Mouse (Mus musculus) olfactory bulb, adult 2 months (tissue): ENCODE results near the gene Sar1b. TPM values are rescaled to one million over a fixed set of nuclear protein-coding genes. Genes with fewer than 3 reads are reported as not detected.

Experiments used
- H3K27ac ChIP-seq: fragments of 200-500 bp; 2 replicates; pipeline ENCODE4 v1.5.1; 2012; ENCODE audit warnings: low read depth, low read length; ENCODE audit not compliant: insufficient read depth
- H3K4me1 ChIP-seq: fragments of 200-500 bp; 2 replicates; pipeline ENCODE4 v1.6.1; 2012; ENCODE audit warnings: low read length; ENCODE audit not compliant: control insufficient read depth, insufficient read depth
- H3K4me3 ChIP-seq: fragments of 200-500 bp; 2 replicates; pipeline ENCODE4 v1.5.1; 2012; ENCODE audit warnings: mild to moderate bottlenecking, low read depth, low read length, moderate library complexity; ENCODE audit not compliant: insufficient read depth
- CTCF ChIP-seq: fragments of 200-500 bp; IDR thresholded peaks from 2 replicates; pipeline ENCODE4 v1.5.1; 2012; ENCODE audit warnings: low read depth, mild to moderate bottlenecking, low read length, moderate library complexity; ENCODE audit not compliant: insufficient read depth
- POLR2A ChIP-seq: fragments of 200-500 bp; IDR thresholded peaks from 2 replicates; pipeline ENCODE4 v1.6.1; 2012; ENCODE audit warnings: mild to moderate bottlenecking, low read depth, low read length, moderate library complexity; ENCODE audit not compliant: insufficient read depth
- WGBS: fragments of 180-500 bp; shearing (Covaris S2); methylation state at CpG from one replicate; pipeline ENCODE4 v1.1.7; 2018; 5-methylcytosine and 5-hydroxymethylcytosine counted together
- polyA plus RNA-seq: library from polyadenylated mRNA; stranded (reverse); fragments of >200 nt; gene quantifications from 2 replicates; pipeline ENCODE4 v1.2.4, GENCODE M21; 2012; ENCODE audit warnings: low replicate concordance; ENCODE audit not compliant: missing spikeins, insufficient read depth, insufficient read length

The Sar1b gene
- polyA plus RNA-seq, 1 experiment: not detected

DNA sequence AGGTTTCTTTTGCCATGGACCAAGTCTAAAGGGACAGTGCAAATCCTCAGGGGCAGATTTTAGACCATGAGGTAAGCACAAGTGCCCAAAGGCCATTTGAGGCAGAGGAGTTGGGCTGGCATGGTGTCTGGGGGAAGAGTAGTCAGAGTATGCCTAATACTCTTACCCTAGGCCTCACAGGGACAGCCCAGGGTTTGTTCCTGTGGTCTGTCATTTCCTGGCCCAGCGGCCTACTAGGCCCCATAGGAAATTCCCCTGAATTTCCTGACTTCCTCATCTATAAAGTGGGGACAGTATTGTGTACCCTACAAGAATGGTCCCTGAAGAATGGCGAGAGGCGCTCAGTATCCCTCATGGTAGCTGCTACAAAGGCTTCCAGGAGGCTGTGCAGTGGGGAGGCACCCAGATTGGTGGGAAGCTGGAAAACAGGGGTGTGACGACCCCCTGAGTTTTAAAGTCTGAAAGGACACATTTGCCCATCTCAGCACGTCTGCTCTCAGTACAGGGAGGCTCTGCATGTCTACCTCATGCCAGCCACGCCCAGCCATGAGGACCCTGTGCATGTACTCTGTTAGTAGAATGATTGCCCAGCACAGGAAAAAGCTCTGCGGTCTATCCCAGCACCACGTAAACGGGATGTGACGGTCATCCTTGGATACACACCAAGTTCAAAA is 70.0 kb downstream of the Sar1b start:
- TF ChIP-seq POLR2A (no peak), CTCF (no peak)
- 93% methylated on average over 10 of the region's 10 CpGs for WGBS
- peak overlapping the region; percentile 55 for H3K27ac ChIP-seq

DNA sequence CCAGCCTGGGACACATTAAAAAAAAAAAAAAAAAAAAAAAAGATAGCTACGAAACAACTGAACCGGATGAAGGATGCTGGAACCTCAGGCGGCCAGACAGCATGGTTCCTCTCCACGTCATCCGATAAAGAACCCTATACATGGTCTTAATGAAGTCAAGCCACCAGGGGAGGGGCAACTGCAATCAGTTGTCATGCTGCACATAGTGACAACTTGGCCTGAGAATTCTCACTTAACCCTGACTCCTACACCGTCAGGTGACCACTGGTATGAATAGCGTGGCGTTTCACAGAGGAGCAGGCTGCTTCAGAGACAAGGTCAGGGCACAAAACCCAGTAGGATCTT is 70.6 kb downstream of the Sar1b start:
- no peak overlapping the region for H3K27ac ChIP-seq
- no peak overlapping the region for H3K4me3 ChIP-seq
- H3K4me1 ChIP-seq: peaks cover 30% of the 10 kb centered on the region
- TF ChIP-seq CTCF (no peak), POLR2A (no peak)
- 95% methylated on average over 8 of the region's 8 CpGs for WGBS

More for the DNA sequence above, 70.0 kb downstream of the Sar1b start:
- Histone ChIP-seq H3K4me3 (no peak overlapping the region), H3K4me1 (peaks cover 30% of the 10 kb centered on the region)

DNA sequence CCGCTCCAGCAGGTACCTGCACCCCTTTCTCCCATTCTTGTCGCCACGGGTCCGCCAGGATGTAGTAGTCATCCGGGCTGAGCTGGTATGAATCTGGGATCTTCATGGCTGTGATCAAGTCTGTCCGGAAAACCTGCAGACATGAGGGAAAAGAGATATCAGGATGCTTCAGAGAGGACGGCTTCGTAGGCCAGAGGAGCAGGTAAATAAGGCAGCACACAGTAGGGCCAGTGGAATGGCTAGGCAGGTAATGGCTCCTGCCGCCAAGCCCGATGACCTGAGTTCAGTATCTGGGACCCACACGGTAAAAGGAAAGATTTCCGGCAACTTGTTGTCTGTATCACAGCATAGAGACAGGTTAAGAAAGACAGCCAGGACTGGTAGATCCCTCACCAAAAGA is 72.1 kb downstream of the Sar1b start:
- H3K4me3 ChIP-seq: no peak overlapping the region
- peaks cover 30% of the 10 kb centered on the region for H3K4me1 ChIP-seq
- 98% methylated on average over 12 of the region's 12 CpGs for WGBS
- no peak overlapping the region for H3K27ac ChIP-seq
- TF ChIP-seq CTCF (no peak), POLR2A (no peak)

DNA sequence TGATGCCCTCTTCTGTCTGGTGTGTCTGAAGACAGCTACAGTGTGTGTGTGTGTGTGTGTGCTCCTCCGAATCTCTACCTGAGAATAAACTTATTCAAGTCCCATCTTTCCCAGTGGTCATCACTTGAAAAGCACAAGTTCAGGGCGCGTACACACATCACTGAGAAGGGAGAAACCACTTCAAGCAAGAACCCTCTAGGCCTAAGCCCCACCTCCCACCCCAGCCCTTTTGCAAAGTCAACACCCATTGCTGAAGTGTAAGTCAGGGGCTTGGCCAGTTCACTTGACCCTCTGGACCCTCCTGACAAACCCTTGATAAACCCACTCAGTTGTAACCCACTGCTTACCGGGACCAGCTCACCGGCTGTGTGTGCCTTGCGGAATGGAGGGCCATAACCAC is 73.0 kb downstream of the Sar1b start:
- Histone ChIP-seq H3K27ac (no peak overlapping the region), H3K4me3 (no peak overlapping the region), H3K4me1 (peaks cover 26% of the 10 kb centered on the region)
- no peak for TF ChIP-seq CTCF
- no peak for TF ChIP-seq POLR2A
- WGBS: 87% methylated on average over 6 of the region's 6 CpGs

DNA sequence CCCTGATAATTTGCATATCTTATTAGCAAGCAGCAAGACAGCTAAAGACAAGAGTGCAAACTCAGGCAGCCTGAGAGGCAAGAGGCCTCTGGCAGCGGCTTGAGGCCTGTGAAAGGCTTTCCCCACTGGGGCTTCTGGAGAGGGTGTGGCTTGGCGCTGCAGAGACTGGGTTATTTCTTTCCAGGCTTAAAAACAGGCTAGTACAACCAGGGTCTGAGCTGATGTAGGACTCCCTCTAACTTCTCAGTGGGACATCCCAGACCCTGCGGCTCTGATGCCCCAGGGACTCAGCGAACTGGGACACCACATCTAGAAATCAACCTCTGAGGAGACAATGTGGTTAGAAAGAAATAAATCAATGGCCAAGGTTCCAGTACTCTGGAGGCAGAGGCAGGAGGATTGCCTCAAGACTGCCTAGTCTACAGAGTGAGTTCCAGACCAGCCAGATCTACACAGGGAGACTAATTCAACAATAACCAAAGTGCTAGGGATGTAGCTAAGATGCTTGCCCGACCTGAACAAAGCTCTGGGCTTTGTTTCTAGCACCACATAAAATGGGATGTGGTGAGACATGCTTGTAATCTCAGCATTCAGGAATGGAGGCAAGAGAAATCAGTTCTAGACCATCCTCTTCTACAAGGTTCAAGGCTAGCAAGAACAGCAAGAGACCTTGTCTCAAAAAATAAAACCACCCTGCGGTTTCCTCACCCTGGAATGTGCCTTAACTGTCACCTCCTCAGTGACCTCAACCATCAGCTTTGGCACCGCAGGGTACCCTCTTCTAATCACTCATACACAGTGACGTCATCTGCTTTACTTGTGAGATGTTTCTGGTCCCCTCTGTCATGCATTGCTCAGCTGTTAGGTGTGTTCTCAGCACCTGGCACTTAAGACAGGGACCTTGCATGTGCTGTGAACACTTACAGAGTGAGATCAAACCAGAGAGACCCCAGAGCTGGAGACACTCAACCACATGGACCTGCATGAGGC is 74.0 kb downstream of the Sar1b start:
- Histone ChIP-seq H3K27ac (no peak overlapping the region), H3K4me3 (no peak overlapping the region), H3K4me1 (peaks cover 18% of the 10 kb centered on the region)
- TF ChIP-seq CTCF: no peak
- no peak for TF ChIP-seq POLR2A
- WGBS: 68% methylated on average over 8 of the region's 8 CpGs

DNA sequence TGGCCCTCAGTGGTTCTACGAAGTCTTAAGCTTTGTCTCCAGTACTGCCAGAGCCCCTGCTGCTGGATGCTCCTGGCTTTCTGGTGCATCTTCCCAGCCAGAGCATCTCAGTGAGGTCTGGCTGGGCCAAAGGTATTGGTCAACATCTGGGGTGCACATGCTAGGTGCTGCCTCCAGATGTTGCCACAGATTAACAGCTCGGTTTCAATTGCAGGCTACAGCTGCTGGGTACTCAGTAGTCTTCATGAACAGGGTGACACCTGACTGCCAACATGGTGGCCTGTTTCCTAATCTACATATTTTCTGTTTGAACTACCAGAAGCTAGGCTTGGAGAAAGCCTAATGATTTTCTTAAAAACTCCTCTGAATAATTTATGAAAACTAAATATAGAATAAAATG is 75.6 kb downstream of the Sar1b start:
- H3K27ac ChIP-seq: no peak overlapping the region
- WGBS: 85% methylated on average over 2 of the region's 2 CpGs
- TF ChIP-seq POLR2A: no peak
- TF ChIP-seq CTCF: no peak
- no peak overlapping the region for H3K4me3 ChIP-seq
- peaks cover 7% of the 10 kb centered on the region for H3K4me1 ChIP-seq

DNA sequence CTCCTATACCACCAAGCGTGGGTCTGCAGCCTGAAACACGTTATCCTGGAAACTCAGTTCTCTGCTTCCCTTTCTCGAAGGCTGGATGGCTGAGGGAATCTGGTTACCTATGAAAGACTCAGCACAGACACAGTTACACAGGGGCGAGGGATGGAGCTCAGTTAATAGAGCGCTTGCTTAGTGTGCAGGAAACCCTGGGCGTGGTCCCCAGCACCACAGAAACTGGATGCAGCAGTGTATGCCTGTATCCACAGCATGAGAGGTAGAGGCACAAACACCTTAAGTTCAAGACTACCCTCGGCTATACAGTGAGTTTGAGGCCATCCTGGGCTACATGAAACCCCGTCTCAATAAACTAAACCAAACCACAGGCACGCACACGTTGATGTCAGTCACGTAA is 76.5 kb downstream of the Sar1b start:
- WGBS: 93% methylated on average over 11 of the region's 11 CpGs
- H3K4me1 ChIP-seq: peaks cover 7% of the 10 kb centered on the region
- no peak overlapping the region for H3K27ac ChIP-seq
- TF ChIP-seq CTCF: no peak
- no peak for TF ChIP-seq POLR2A
- no peak overlapping the region for H3K4me3 ChIP-seq

DNA sequence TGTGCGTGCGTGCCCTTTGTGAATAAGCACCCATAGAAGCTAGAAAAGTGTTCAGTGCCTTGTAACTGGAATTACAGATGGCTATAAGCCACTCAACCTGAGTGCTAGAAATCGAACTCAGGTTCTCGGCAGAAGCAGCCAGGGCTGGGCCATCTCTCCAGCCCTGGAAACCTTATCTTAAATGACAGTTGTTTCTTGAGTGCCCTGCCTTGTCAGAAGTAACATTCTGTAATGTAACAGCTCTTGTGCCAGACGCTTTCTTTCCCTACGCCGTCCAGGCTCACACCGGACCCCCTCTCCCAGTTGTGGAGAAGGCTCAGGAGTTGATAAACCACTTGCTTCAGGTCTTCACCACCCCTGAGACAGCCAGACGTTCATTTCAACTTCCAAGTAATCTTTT is 77.2 kb downstream of the Sar1b start:
- H3K4me1 ChIP-seq: peaks cover 7% of the 10 kb centered on the region
- H3K4me3 ChIP-seq: no peak overlapping the region
- no peak for TF ChIP-seq CTCF
- no peak for TF ChIP-seq POLR2A
- no peak overlapping the region for H3K27ac ChIP-seq
- WGBS: 93% methylated on average over 9 of the region's 9 CpGs

DNA sequence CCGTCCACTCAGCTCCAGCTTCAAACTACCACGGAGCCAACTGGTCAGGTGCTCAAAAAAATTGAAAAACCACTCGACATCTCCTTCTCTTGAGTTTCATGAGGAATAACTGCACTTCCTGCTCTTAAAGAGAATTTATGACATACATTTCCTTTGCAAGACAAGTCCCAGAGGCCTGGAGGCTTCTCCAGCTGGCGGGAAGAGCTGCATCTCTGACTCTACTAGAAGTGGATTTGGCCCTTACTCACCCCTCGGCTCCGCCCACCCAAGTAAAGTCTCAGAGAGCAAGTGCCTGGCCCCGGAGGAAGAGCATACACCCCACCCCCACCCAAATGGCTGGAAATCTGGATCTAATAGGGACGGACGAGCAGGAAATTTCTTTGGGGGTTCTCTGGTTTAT is 77.7 kb downstream of the Sar1b start:
- Histone ChIP-seq H3K4me3 (no peak overlapping the region), H3K4me1 (peaks cover 7% of the 10 kb centered on the region), H3K27ac (no peak overlapping the region)
- WGBS: 85% methylated on average over 9 of the region's 9 CpGs
- TF ChIP-seq POLR2A (no peak), CTCF (no peak)

Other genes with a start within 250 kb of the Sar1b start
- gene Phykpl, start 178.9 kb upstream of the Sar1b start, polyA plus RNA-seq: not detected in 2 replicates
- 230 and 328 TPM in 2 replicates for gene Hnrnpab, start 156.8 kb upstream of the Sar1b start, polyA plus RNA-seq
- not detected in 2 replicates for gene Nhp2, start 144.0 kb upstream of the Sar1b start, polyA plus RNA-seq
- gene Rmnd5b, start 127.8 kb upstream of the Sar1b start, polyA plus RNA-seq: not detected in 2 replicates
- gene N4bp3, start 112.8 kb upstream of the Sar1b start, polyA plus RNA-seq: not detected in 2 replicates
- not detected in 2 replicates for gene D930048N14Rik, start 112.7 kb upstream of the Sar1b start, polyA plus RNA-seq
- gene 0610009B22Rik, start 74.8 kb upstream of the Sar1b start, polyA plus RNA-seq: not detected in 2 replicates
- not detected in 2 replicates for gene Sec24a, start 53 bp upstream of the Sar1b start, polyA plus RNA-seq
- gene Jade2, start 94.0 kb downstream of the Sar1b start, polyA plus RNA-seq: not detected in 2 replicates
- not detected in 2 replicates for gene Cdkn2aipnl, start 204.0 kb downstream of the Sar1b start, polyA plus RNA-seq
- 345 TPM in 1 of 2 replicates, not detected in the other for gene Ube2b, start 237.1 kb downstream of the Sar1b start, polyA plus RNA-seq
- not detected in 2 replicates for gene Cdkl3, start 240.5 kb downstream of the Sar1b start, polyA plus RNA-seq